23 mouse cellular contexts compared by ENCODE assay signal in the genomic region with DNA sequence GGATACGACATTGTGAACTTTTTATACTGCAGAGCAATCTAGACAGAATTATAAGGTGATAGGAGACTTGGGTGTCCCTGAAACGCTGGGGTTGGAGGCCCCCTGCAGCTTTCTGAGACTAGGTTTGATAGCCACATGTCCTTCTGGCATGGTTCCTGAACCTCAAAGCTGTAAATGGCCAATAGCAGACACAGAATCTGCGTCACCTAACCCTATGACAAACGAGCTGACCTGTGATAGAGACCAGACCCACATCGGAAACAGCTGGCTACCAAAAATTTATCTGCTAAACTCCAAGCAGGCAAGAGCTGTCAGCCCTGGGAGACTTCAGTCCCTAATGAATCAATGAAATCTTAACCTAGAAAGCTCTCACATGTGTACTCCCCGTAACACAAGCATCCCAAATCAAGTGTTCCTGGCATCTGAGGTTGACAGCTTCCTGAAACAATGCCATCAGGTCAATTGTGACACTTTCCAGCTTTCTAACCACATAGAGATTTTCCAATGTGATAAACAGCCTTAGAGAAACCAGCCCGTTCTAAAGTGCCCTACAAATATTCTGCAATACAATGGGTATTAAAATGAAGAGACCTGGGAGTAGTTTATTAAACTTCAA.
DNase-seq lines count a peak whose midpoint lies in the region; ATAC-seq and TF ChIP-seq lines count a peak whose summit lies in the region.
"Had no signal": no experiment of that assay in that cellular context is flagged by ENCODE, and none has a peak within 500 bp of the region (broad histone marks: within the 10 kb centered on the region; RNA-seq: fewer than 3 reads in every experiment).

No protein-coding gene starts in this region.

- H3K9me3 ChIP-seq in lung, embryonic 15.5 days, result no peaks in the 10 kb centered on the region
- H3K9me3 ChIP-seq in limb, embryonic 10.5 days (replicated peaks), result no peaks in the 10 kb centered on the region
- H3K9me3 ChIP-seq in lung, postnatal 0 days (ENCODE audit: low read length), result no peaks in the 10 kb centered on the region
- H3K9me3 ChIP-seq: forebrain, embryonic 12.5 days; G1E; heart, embryonic 15.5 days; hindbrain, embryonic 13.5 days; midbrain, embryonic 13.5 days had no signal

- TF ChIP-seq EP300 in lung, postnatal 0 days (IDR thresholded peaks at IDR 0.05), result no peak

- H3K27me3 ChIP-seq in lung, embryonic 15.5 days, result peaks cover 14% of the 10 kb centered on the region
- H3K27me3 ChIP-seq in limb, embryonic 10.5 days (ENCODE audit: low read depth, poor library complexity, severe bottlenecking), result no peaks in the 10 kb centered on the region
- H3K27me3 ChIP-seq in lung, postnatal 0 days (replicated peaks; ENCODE audit: insufficient read depth, low read length), result no peaks in the 10 kb centered on the region
- H3K27me3 ChIP-seq: CH12.LX; forebrain, embryonic 12.5 days; heart, embryonic 15.5 days; hindbrain, embryonic 13.5 days; midbrain, embryonic 13.5 days had no signal

- no peak for DNase-seq in lung, adult 2 months
- peak; percentile 76 for DNase-seq in limb, embryonic 10.5 days (ENCODE audit: low spot score)
- DNase-seq in lung, postnatal 0 days (ENCODE audit: low spot score), result peak; percentile 29
- DNase-seq in yolk sac, embryonic 10.5 days (ENCODE audit: low spot score), result peak; percentile 4
- no peak for DNase-seq in kidney, postnatal 4 days
- DNase-seq in layer of hippocampus, postnatal 14 days (ENCODE audit: low spot score in 2 of 2), result no peak
- DNase-seq: adrenal gland, adult 2 months; cerebellum, adult 2 months; cerebellum, postnatal 36 days; heart, postnatal 36 days; kidney, adult 8-10 months; kidney, postnatal 14 days; retina, postnatal 1 day; right cerebral cortex, postnatal 25 days; thymus, postnatal 4 days had no signal

- H3K4me2 ChIP-seq in lung, embryonic 15.5 days, result no peak overlapping the region
- no peak overlapping the region for H3K4me2 ChIP-seq in lung, postnatal 0 days (replicated peaks; ENCODE audit: low read depth, low read length)
- H3K4me2 ChIP-seq: forebrain, embryonic 12.5 days; heart, embryonic 15.5 days; hindbrain, embryonic 13.5 days; midbrain, embryonic 13.5 days had no signal

- H3K4me1 ChIP-seq in lung, embryonic 15.5 days, result no peaks in the 10 kb centered on the region
- H3K4me1 ChIP-seq in lung, adult 2 months (ENCODE audit: control insufficient read depth, insufficient read depth, low read length), result no peaks in the 10 kb centered on the region
- peaks cover 11% of the 10 kb centered on the region for H3K4me1 ChIP-seq in limb, embryonic 10.5 days
- H3K4me1 ChIP-seq in lung, postnatal 0 days (ENCODE audit: insufficient read depth, low read depth, low read length), result no peaks in the 10 kb centered on the region
- H3K4me1 ChIP-seq: forebrain, embryonic 12.5 days; heart, embryonic 15.5 days; hindbrain, embryonic 13.5 days; midbrain, embryonic 13.5 days had no signal

- H3K4me3 ChIP-seq in lung, embryonic 15.5 days, result no peak overlapping the region
- no peak overlapping the region for H3K4me3 ChIP-seq in lung, adult 2 months (replicated peaks; ENCODE audit: extremely low read depth, low read depth, low read length)
- no peak overlapping the region for H3K4me3 ChIP-seq in limb, embryonic 10.5 days
- no peak overlapping the region for H3K4me3 ChIP-seq in lung, postnatal 0 days (ENCODE audit: low read depth, low read length)
- H3K4me3 ChIP-seq: forebrain, embryonic 12.5 days; heart, embryonic 15.5 days; hindbrain, embryonic 13.5 days; midbrain, embryonic 13.5 days had no signal

- no peak overlapping the region for H3K27ac ChIP-seq in lung, embryonic 15.5 days
- no peak overlapping the region for H3K27ac ChIP-seq in limb, embryonic 10.5 days
- H3K27ac ChIP-seq in lung, postnatal 0 days (ENCODE audit: low read length), result no peak overlapping the region
- H3K27ac ChIP-seq: forebrain, embryonic 12.5 days; heart, embryonic 15.5 days; hindbrain, embryonic 13.5 days; midbrain, embryonic 13.5 days had no signal

- 34% methylated on average over 7 of the region's 7 CpGs for WGBS in lung, embryonic 15.5 days
- WGBS in lung, adult 2 months, result 49% methylated on average over 7 of the region's 7 CpGs
- 25% methylated on average over 7 of the region's 7 CpGs for WGBS in limb, embryonic 10.5 days
- WGBS in lung, postnatal 0 days, result 45% methylated on average over 7 of the region's 7 CpGs

- H3K36me3 ChIP-seq in lung, embryonic 15.5 days, result no peaks in the 10 kb centered on the region
- no peaks in the 10 kb centered on the region for H3K36me3 ChIP-seq in limb, embryonic 10.5 days
- H3K36me3 ChIP-seq in lung, postnatal 0 days (ENCODE audit: insufficient read depth, low read length), result no peaks in the 10 kb centered on the region
- H3K36me3 ChIP-seq: forebrain, embryonic 12.5 days; G1E; heart, embryonic 15.5 days; hindbrain, embryonic 13.5 days; midbrain, embryonic 13.5 days had no signal

- TF ChIP-seq CTCF in lung, adult 2 months (IDR thresholded peaks at IDR 0.05; ENCODE audit: insufficient read depth, low read length), result no peak
- no peak for TF ChIP-seq CTCF in lung, postnatal 0 days (IDR thresholded peaks at IDR 0.05)

- ATAC-seq in lung, embryonic 15.5 days (ENCODE audit: borderline replicate concordance, extremely low read depth, low FRiP score, low TSS enrichment), result peak; percentile 62; the same call in 1 of the 2 replicates
- ATAC-seq in lung, postnatal 0 days, result no peak
- ATAC-seq in inflammation-experienced regulatory T-cells, adult 6 months, result no peak
- ATAC-seq: midbrain, embryonic 13.5 days had no signal

- no peak for TF ChIP-seq POLR2A in lung, adult 2 months (IDR thresholded peaks at IDR 0.05; ENCODE audit: borderline replicate concordance, extremely low read depth, low read depth, low read length)

- H3K9ac ChIP-seq in lung, embryonic 15.5 days, result no peak overlapping the region
- H3K9ac ChIP-seq in lung, postnatal 0 days (replicated peaks; ENCODE audit: low read depth), result no peak overlapping the region
- H3K9ac ChIP-seq: forebrain, embryonic 12.5 days; heart, embryonic 15.5 days; hindbrain, embryonic 13.5 days; midbrain, embryonic 13.5 days had no signal

Comparison
In these comparisons a context has a peak if more than half of its experiments do, and no peak if none do; other contexts are left out.
1. DNase-seq: peak in limb, embryonic 10.5 days (single experiment), lung, postnatal 0 days (single experiment) and yolk sac, embryonic 10.5 days (single experiment); none in lung, adult 2 months (single experiment), kidney, postnatal 4 days (0 of 2) and layer of hippocampus, postnatal 14 days (0 of 2).